Mouse (Mus musculus): Measurements from ENCODE around the gene Klk10.

Klk10 gene

DNA sequence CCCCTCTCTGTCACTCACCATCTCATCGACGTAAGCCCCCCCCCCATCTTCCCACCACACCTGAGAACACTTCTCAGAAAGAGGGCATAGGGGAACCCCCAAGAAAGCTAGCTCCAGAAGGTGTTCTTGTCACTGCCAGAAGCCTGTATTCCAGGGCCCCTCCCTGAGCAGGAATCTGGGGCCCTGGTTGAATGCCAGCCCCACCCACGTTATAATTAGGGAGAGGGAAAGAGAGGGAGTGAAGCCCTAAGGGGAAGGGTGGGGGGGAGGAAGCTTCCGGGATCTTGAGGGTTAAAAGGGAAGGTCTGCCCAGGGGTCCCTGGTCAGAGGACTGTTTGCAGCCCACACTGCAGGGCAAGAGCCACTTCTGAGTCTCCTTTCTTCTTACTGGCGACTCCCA lies at the start of gene Klk10:
Klk10 (plus strand) TSS at position 290 of the 400 bp plus-strand sequence.
- no peak for DNase-seq

DNA sequence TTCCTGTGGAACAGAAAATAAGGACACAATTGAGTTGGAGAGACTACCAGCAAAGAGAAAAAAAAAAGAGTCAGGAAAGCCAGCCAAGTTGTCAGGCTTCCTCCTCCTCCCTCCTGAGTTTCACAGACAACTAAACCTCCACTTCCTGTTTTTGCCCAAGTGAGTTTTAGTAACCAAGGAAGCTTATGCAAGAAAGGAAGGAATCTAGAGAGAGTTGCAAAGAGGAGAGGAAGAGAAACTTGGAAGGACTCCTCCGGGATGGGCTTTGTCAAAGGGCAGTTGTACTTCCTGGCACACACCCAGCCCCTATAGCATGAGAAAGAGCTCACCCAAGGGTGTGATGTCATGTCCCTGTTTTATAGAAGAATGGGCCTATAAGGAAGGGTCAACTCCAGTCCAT lies 33.0 kb upstream of the Klk10 start:
- DNase-seq = no peak

DNA sequence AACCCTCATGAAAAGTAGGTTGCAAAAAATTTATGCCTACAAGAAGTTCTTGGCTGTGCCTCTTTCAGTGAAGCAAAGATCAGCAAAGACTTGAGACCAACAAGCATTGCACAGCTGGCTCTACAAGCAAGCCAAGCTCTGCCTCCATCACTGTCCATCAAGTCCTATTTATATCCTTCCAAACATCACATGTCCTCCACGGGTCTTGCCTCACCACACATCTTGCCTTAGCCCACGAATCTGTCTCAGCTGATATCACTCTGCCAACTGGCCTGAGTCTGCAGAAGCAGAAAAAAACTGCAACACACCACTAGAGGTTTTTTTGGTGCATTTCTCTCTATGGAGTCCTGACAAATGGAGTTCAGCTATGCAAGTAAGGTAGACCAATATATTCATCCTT lies 28.0 kb upstream of the Klk10 start:
- DNase-seq = no peak

DNA sequence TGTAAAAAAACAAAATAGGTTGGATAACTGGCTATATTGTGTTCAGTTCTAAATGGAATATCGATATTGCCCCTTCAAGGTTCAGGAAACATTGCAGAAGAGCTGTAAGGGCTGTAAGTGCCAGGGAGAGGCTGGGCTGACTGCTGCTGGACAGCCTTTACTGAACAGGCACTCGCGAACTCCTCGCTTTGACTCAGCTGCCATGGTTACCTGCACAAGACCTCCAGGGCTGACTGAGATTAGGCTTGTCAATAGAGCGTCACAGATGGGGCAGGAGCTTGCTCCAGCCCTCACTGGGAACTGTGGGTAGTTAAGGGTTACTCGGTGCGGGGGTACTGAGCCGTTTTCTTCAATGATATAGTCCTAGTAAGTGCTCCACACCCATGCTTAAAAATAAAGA lies 14.4 kb upstream of the Klk10 start:
- no peak for DNase-seq

DNA sequence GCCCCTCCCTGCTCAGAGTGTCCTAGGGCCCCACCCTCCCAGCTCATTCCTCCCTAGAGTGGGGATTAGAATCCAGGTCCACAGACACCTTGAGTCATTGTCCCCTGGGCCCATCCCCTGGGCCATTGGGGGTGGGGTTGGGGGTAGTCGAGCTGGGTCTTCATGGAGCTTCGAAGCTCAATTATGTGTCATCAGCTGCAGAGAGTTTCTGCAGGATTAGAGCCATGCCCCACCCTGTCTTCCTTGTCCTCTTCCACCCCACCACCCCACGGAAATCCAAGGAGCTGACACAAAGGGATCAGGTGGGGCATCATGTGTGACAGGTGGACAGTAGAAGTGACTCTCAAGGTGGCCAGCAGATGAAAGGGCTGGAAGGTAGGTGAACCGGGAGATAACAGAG lies 12.2 kb upstream of the Klk10 start, which contains the start of gene Klk12:
Klk12 (plus strand) TSS at position 301 of the 400 bp plus-strand sequence.
- no peak for DNase-seq

DNA sequence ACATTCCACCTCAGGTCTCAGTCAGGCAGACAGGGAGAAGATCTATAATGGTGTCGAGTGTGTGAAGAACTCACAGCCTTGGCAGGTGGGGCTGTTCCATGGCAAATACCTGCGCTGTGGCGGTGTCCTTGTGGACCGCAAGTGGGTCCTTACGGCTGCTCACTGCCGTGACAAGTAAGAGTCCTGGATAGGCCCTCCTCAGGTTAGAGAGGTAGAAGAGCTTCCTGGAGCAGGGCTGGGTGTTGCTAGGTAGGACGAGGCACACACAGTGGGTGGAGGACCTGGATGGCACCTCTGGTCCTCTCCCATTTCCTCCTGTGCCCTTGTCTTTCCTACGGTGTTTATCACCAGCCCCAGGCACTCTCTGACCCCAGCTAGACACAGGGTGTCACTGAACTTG lies 11.2 kb upstream of the Klk10 start:
- no peak for DNase-seq

DNA sequence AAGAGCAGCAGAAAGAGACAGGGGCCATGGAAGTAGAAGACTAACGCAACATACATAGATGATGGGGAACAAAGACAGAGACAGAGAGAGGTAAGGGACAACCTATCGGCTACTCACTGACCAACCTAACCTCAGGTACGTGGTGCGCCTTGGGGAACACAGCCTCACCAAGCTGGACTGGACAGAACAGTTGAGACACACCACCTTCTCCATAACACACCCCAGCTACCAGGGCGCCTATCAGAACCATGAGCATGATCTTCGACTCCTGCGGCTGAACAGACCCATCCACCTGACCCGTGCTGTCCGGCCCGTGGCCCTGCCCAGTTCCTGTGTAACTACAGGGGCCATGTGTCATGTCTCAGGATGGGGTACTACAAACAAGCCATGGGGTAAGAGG lies 10.1 kb upstream of the Klk10 start:
- no peak for DNase-seq

DNA sequence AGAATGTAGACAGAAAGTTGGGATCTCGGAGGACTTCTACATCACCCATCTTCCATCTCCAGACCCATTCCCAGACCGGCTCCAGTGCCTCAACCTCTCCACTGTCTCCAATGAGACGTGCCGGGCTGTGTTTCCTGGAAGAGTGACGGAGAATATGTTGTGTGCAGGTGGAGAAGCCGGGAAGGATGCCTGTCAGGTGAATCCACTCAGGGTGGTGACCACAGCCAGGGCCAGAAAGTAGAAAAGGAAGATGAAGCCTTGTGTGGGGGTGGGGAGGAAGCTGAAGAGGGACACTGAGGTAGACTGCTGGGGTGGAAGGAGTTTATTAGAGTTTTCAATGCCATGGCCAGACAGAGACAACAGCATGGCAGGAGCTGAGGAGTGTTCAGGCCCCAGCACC lies 8.9 kb upstream of the Klk10 start:
- DNase-seq = no peak

DNA sequence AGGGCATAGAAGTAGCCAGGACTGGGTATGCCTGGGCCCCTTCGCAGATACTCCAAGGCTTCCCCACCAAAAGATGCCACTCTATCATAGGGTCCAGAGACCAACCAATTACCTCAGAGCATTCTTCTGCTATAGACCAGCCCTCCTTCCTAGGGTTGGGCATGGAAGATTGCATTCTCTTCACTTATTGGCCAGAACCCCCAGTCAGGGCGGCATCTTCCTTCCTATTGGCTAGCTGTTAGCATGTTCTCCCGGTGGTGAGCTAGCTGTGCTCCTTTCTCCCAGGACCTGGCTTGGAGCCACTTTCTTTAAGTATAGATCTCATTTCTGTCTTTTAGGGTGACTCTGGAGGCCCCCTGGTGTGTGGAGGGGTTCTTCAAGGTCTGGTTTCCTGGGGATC lies 7.9 kb upstream of the Klk10 start:
- DNase-seq = no peak

DNA sequence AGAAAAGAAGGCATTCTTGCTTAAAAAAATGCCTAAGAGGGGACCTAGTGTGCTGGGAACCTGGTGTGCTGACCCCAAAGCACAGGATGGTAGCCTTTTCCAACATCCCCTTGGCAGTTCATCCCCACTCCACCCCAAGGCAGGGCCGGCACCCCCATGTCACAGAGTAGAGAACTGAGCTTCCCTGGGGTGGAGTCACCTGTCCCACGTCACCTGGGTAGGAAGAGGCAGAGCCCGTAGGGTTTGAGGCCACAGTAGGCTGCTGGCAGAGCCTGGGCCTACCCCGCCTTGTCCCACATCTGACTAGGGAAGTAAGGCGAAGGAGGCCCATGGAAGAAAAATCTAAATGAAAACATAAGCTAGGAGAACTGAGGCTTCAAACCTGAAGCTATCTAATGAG lies 6.5 kb upstream of the Klk10 start, which contains the start of gene Klk11:
Klk11 (plus strand) TSS at position 241 of the 400 bp plus-strand sequence.
- DNase-seq = no peak

DNA sequence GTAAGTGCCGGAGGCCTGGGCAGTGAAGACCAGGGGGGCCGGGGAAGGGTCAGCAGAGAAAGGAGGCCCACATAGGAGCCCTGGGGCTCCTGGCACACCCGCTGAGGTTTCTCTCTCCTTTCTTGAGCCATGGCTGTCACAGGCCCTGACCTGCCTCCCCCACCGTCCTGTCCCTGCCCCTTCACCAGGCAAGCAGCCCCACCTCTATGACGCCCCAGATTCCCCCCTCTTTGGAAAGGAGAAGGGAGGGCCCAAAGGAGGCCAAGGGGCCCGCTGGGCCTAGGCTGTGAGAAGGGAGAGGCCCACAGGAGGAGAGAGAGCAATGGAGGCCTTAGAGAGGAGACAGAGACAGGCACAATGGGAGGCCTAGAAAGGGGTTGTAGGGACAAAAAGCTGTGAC lies 6.0 kb upstream of the Klk10 start:
- DNase-seq = no peak

DNA sequence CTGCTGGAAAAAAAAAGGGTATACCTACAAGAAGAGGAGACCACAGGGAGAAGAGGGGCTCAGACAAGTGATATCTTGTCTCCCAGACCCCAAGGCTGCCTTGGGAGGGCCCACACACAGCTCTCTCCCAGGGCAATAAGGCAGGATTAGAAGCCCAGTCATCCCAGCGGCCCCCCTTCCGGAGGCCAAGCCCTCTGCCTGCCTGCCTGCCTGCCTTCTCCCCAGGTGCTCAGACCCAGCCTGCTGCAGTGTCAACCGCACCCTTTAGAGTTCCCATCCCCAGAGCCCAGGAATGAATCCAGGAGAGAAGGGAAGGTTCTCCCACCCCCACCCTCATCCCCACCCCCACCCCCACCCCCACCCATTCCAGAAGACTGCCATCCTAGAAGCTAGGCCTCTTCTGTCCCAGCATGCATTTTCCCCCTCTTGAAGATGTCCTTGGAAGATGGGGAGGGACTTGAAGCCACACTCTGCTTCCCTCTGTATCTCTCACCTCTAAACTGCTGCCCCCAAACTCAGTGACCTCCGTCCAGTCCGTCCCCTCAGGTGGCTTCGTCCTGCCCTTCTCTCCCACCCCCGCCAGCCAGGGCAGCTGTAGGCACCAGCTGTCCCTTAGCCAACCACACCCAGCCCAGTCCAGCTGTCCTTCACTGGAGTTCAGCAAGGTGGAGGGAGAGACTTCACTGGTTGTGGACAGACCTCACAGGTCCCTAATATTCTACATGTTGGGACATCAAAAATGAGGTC lies 5.4 kb upstream of the Klk10 start:
- no peak for DNase-seq

DNA sequence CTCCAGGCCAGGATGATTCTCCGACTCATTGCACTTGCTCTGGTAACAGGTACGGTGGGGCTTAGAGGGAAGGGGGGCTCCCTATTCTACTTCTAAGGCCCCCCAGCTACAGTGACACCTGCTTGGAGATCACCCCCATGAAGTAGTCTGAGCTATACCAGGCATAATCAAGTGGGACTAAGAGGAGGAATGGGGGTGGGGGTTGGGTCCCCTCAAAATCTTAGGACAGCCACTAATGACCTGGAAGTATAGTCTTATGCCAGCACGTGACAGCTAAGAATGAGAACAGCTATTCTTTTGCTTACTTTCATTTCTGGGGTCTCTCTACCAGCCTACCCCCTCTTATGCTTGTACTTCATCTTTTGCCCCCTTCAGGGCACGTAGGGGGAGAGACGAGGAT lies 4.3 kb upstream of the Klk10 start:
- DNase-seq = no peak

DNA sequence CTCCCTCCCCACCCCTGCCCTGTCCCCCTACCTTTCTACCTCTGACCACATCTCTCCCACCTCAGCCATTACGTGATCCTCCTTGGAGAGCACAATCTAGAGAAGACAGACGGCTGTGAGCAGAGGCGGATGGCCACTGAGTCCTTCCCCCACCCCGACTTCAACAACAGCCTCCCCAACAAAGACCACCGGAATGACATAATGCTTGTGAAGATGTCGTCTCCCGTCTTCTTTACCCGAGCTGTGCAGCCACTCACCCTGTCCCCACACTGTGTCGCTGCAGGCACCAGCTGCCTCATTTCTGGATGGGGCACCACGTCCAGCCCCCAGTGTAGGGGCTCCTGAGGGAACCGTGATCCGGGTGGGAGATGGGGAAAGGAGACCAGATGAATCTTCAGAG lies 3.4 kb upstream of the Klk10 start:
- no peak for DNase-seq

DNA sequence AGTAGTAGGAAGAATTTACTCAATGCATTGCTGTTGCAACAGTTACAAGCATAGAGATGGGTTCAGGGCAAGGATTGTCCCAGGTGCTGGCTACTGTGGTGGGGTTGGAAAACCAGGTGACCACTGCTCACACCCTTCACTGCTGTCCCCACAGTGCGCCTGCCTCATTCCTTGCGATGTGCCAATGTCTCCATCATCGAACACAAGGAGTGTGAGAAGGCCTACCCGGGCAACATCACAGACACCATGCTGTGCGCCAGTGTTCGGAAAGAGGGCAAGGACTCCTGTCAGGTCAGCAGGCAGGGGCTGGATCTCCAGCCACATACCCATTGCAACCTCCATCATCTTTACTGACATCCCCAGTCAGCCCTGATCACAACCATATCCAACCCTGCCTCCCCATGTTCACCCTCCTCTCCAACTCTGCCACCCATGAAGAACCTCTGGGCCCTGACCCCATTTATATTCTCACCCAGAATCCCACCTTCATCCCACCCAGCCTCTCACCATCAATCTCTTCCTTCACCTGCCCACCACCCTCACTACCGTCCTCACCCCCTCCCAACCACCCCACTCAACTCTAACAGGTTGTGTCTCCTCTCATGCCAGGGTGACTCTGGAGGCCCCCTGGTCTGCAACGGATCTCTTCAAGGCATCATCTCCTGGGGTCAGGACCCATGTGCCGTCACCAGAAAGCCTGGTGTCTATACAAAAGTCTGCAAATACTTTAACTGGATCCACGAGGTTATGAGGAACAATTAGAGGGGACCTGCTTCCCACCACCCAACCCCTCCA lies 2.5 kb upstream of the Klk10 start:
- DNase-seq = no peak

DNA sequence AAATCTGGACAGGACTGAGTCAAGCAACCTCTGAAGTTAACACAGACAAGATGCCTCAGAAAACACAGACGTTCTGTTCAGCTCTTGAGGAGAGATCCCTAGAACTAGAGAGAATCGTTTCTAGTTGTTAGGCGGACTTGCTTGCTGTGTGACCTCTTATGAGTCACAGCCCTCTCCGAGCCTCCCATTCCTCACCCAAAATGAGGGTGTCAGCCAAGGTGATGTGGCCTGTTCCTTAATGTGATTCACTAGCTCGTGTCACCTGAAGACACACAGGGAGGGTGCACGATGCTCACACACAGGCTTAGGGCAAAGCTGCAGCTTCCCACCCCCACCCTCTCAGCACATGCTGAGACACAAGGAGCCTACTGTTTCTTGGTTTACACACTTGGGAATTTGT lies 594 bp upstream of the Klk10 start:
- DNase-seq = no peak

DNA sequence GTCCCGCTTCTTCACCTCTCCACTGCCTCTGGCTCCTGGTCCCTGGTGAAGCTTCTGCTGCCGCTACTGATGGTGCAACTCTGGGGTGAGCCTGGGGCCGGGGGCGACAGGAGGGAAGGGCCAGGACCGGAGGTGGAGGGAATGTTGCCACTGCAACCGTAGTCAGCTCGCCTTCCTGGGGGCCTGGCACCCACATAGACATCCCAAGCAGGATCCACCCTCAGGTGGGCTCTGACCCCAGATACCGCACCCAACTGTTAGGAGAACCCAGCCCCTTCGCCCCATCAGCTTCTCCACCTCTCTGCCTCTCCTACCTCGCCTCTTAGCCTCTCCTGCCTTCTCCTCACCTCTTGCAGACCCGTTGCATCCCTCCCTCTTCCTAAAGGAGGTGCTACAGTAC lies 706 bp downstream of the Klk10 start:
- no peak for DNase-seq

DNA sequence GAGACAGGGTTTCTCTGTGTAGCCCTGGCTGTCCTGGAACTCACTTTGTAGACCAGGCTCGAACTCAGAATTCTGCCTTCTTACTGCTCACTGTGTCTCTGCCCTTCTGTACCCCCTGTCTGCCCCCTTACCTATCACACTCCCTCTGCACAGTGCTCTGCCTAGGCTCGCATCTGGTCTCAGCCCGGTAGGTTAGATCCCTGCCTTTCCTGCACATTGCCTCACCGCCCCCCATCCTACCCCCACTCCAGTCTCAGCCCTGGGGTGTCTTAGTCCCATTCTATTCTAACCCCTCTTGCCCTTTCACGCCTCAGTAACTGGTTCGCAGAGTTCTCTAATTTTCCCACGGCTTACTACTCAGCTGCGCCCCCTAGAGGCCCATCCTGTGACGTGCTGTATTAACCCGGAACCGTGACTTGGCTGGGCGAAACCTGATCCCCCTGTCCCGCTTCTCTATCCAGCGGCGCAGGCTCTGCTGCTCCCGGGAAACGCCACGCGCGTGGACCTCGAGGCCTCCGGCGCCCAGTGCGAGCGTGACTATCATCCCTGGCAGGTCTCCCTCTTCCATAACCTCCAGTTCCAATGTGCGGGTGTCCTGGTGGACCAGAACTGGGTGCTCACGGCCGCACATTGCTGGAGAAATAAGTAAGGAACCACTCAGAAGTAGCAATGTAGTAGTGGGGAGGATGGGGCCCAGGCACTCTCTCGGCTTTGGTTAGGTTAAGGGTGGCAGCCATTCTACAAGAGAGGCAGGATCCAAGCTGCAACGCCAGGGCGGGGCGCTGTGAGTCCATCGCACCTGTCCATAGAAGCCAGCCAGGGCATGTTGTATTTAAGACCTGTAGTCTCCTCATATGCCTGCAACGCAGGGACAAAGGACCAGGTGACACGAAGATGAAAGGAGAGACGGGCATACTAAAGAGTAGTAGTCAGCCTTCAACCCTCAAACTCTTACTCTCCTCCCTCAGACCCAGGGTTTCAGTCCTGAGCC lies 1.7 kb downstream of the Klk10 start:
- DNase-seq = peak; percentile 76

DNA sequence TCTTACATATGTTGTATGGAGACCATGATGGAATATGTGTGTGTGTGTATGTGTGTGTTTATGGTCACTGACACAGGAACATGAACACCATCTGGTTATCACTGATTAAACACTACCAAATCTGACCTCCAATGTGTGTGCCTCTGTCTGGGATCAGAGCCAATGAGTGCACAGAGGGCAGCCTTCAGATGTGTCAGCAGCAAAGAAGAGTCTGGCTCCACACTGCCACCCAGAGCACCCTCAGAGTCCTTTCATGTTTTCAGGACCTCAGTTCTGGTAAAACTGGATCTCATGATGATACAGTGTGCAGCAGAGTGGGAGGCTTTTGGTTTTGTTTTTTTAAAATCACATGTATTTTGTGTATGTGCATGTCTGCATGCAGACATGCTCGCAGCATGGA lies 4.5 kb downstream of the Klk10 start:
- DNase-seq = no peak

DNA sequence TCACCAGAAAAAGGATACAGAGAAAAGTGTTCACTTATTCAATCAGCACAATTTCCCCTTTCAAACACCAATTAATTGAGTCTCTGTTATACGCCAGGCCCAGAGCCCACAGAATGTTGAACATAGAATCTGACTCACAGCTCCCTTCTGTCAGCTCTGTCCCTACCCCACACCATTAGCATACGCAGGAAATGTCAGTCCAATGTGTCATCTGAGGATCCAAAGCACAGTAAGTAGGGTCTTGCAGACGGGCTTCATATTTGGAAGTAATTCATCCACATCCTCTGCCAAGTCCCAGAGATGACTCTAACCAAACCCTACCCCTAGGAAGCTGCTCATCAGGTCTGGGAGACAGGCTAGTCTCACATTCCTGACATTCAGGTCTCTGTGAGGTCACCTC lies 7.3 kb downstream of the Klk10 start:
- DNase-seq = no peak

DNA sequence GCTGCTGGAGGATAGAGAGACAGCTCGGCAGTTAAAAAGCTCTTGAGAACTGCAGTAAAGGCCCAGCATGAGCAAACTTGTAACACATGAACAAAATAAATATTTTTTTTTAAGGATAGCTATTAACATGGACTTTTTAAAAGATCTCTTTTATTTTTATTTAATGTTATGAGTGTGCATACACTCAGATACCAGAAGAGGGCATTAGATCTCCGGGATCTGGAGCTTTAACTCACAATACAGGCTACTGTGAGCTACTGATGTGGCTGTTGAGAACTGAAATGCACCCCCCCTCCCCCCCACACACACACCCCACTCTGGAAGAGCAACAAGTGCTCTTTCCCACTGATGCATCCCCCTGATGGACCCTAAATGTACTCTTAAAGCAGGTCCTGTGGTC lies 8.5 kb downstream of the Klk10 start:
- DNase-seq = no peak

DNA sequence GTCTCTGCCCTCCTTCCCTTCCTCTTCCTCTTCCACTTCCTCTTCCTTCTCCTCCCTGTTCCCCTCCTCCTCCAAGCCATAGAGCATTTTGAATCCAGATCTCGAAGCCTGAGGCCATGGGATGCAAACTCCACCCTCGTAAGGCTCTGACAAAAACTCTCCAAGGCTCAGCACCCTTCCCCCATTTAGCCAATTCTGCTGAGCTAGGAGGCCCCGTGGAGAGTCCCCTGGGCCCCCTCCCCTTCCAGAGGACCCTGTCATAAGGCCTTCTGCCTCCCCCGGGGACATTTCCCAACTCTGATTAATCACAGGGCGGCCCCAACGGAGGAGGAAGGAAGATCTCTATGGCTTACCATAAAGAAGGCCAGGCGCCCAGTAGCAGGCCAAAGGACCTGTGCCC lies 10.8 kb downstream of the Klk10 start, which contains the start of gene Klk9:
Klk9 (plus strand) TSS at position 301 of the 400 bp plus-strand sequence.
- no peak for DNase-seq

DNA sequence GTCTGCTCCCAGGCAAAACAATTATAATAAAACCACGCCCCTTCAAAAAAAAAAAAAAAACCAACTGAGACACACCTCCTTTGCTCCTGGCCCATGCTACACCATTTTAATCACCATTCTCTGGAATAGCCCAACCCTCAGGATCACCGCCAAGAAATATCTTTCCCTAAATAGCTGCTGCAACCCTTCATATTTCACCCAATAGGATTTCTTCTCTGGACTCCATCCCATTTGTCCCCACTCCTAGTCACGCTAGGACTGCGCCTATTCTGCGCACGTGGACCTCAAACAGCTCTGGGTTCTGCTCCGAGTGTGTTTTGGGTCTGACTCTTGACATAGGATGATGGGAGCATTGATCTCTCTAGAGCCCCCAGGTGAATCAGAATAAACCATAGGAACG lies 15.5 kb downstream of the Klk10 start:
- DNase-seq = no peak
